ENCODE assay signal across 8 mouse cellular contexts in the genomic region with DNA sequence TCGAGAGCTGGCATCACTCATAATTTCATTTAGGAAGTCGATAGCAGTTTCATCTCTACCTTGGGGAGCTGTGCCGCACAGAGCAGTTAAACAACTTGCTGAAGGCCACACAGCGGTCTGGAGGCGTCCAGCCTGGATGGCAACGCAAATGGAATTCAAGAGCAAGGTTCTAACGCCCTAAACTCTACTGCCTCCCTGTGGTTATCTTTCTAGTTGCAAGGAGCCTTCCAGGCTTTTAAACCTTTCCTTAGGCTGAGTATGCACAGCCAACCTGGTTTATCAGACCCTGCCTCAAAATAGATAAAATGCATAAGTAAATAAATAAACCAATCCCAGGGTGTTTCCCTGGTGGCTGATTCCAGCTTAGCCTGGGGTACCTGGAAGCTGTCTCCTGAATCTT. TPM values are rescaled to one million over a fixed set of nuclear protein-coding genes. Genes with fewer than 3 reads are reported as not detected.
DNase-seq lines count a peak whose midpoint lies in the region; ATAC-seq and TF ChIP-seq lines count a peak whose summit lies in the region.

No protein-coding gene starts in this region.

- TF ChIP-seq CTCF in hindbrain, postnatal 0 days (IDR thresholded peaks at IDR 0.05; ENCODE audit: low read depth): peak; percentile 82

- no peak overlapping the region for H3K27ac ChIP-seq in hindbrain, postnatal 0 days

- no peak for ATAC-seq in hindbrain, postnatal 0 days
- no peak for ATAC-seq in erythroblast, adult 5-6 weeks (replicated peaks; ENCODE audit: low FRiP score, poor library complexity, severe bottlenecking)

- H3K4me2 ChIP-seq in hindbrain, postnatal 0 days (ENCODE audit: low read depth, low read length): no peak overlapping the region

- H3K4me1 ChIP-seq in hindbrain, postnatal 0 days (ENCODE audit: insufficient read depth, low read length): peaks cover 5% of the 10 kb centered on the region; the same call in 1 of the 2 replicates

- H3K36me3 ChIP-seq in hindbrain, postnatal 0 days (ENCODE audit: insufficient read depth, low read length): no peaks in the 10 kb centered on the region

- no peaks in the 10 kb centered on the region for H3K27me3 ChIP-seq in hindbrain, postnatal 0 days (ENCODE audit: insufficient read depth, low read length)

- DNase-seq in thymus, postnatal 0 days (ENCODE audit: low spot score): peak; percentile 61
- DNase-seq in thymus, adult 18-20 months: no peak
- DNase-seq in adipocyte (ENCODE audit: low spot score): peak; percentile 93
- DNase-seq in embryo, embryonic 11.5 days (ENCODE audit: low read depth, low spot score): peak; percentile 63
- DNase-seq in hindbrain, postnatal 0 days (ENCODE audit: low spot score): peak; percentile 83
- peak; percentile 46 to 60 for DNase-seq in left cerebral cortex, adult 18-20 months (ENCODE audit: low spot score in 2 of 2)
- DNase-seq in naive thymus-derived CD4-positive, alpha-beta T cell, adult 2 months (ENCODE audit: low read depth): peak; percentile 84

- H3K4me3 ChIP-seq in hindbrain, postnatal 0 days (ENCODE audit: low read length): no peak overlapping the region

- 22% methylated on average over 7 of the region's 7 CpGs for WGBS in hindbrain, postnatal 0 days

- no peak overlapping the region for H3K9ac ChIP-seq in hindbrain, postnatal 0 days (replicated peaks; ENCODE audit: low read length)

- no peaks in the 10 kb centered on the region for H3K9me3 ChIP-seq in hindbrain, postnatal 0 days (ENCODE audit: low read length)

RNA-seq across cellular contexts. Expression of a gene that starts 18.9 kb away (rescaled TPM):
- polyA plus RNA-seq in thymus, postnatal 0 days (2015; fragmentation: Nextera tagmentation; extraction: Ambion mirVana): 427 and 439 TPM in 2 replicates
- 85.8 and 94.4 TPM in 2 replicates for total RNA-seq in hindbrain, postnatal 0 days (2014; rRNA removed)
- polyA plus RNA-seq in hindbrain, postnatal 0 days (2015; fragmentation: Nextera tagmentation; extraction: Ambion mirVana): 106 and 111 TPM in 2 replicates
- total RNA-seq in left cerebral cortex, adult 18-20 months (2021): 10 to 100 TPM; 21.9 to 26.6 TPM
- total RNA-seq in erythroblast, adult 5-6 weeks (2015; ENCODE audit: low replicate concordance): 125 and 127 TPM in 2 replicates
- 63.3 and 88.5 TPM in 2 replicates for total RNA-seq in erythroblast, adult 5-6 weeks (2017; ENCODE audit: low replicate concordance)

RNA-seq across cellular contexts. Expression of a gene that starts 45.0 kb away (rescaled TPM):
- 2.2 and 2.8 TPM in 2 replicates for polyA plus RNA-seq in thymus, postnatal 0 days (2015; fragmentation: Nextera tagmentation; extraction: Ambion mirVana)
- total RNA-seq in hindbrain, postnatal 0 days (2014; rRNA removed): 6.8 and 9.7 TPM in 2 replicates
- 10.6 and 12.0 TPM in 2 replicates for polyA plus RNA-seq in hindbrain, postnatal 0 days (2015; fragmentation: Nextera tagmentation; extraction: Ambion mirVana)
- total RNA-seq in left cerebral cortex, adult 18-20 months (2021): 1 to 10 TPM; 3.2 to 4.7 TPM
- total RNA-seq in erythroblast, adult 5-6 weeks (2015; ENCODE audit: low replicate concordance): 1.3 TPM in 1 of 2 replicates, not detected in the other
- total RNA-seq in erythroblast, adult 5-6 weeks (2017; ENCODE audit: low replicate concordance): not detected in 2 replicates

RNA-seq across cellular contexts. Expression of a gene that starts 59.9 kb away (rescaled TPM):
- polyA plus RNA-seq in thymus, postnatal 0 days (2015; fragmentation: Nextera tagmentation; extraction: Ambion mirVana): 7.3 and 8.7 TPM in 2 replicates
- 27.2 and 35.7 TPM in 2 replicates for total RNA-seq in hindbrain, postnatal 0 days (2014; rRNA removed)
- polyA plus RNA-seq in hindbrain, postnatal 0 days (2015; fragmentation: Nextera tagmentation; extraction: Ambion mirVana): 8.7 TPM in 2 replicates
- 10 to 100 TPM; 25.1 to 27.1 TPM for total RNA-seq in left cerebral cortex, adult 18-20 months (2021)
- total RNA-seq in erythroblast, adult 5-6 weeks (2015; ENCODE audit: low replicate concordance): 4.4 and 6.9 TPM in 2 replicates
- total RNA-seq in erythroblast, adult 5-6 weeks (2017; ENCODE audit: low replicate concordance): 7.7 and 8.5 TPM in 2 replicates

Comparison
In these comparisons a context has a peak if more than half of its experiments do, and no peak if none do; other contexts are left out.
1. DNase-seq: peak in thymus, postnatal 0 days (single experiment), adipocyte (single experiment), embryo, embryonic 11.5 days (single experiment), hindbrain, postnatal 0 days (single experiment), left cerebral cortex, adult 18-20 months (2 of 2) and naive thymus-derived CD4-positive, alpha-beta T cell, adult 2 months (single experiment); none in thymus, adult 18-20 months (0 of 2).